Comparison of ENCODE assay signal across 24 mouse cellular contexts in genomic region chr9:30581271-30581821, GRCm38 (mm10).
DNase-seq lines count a peak whose midpoint lies in the region; TF ChIP-seq lines count a peak whose summit lies in the region.
"Had no signal": no experiment of that assay in that cellular context is flagged by ENCODE, and none has a peak within 500 bp of the region (broad histone marks: within the 10 kb centered on the region; RNA-seq: fewer than 3 reads in every experiment).

No protein-coding gene starts in this region.

- no peak for TF ChIP-seq CTCF in gastrocnemius, adult 2 months (IDR thresholded peaks at IDR 0.05)

- H3K4me3 ChIP-seq in gastrocnemius, adult 2 months, result no peak overlapping the region
- H3K4me3 ChIP-seq: embryonic facial prominence, embryonic 10.5 days; forebrain, embryonic 12.5 days; heart, embryonic 15.5 days; hindbrain, embryonic 10.5 days; intestine, embryonic 15.5 days; liver, embryonic 13.5 days; megakaryocyte, embryonic 14.5 days; midbrain, embryonic 13.5 days had no signal

- DNase-seq in gastrocnemius, adult 2 months, result peak; percentile 27
- DNase-seq in gastrocnemius, postnatal 10 days, result no peak
- peak; percentile 46 to 58 for DNase-seq in heart, adult 9 months (ENCODE audit: low spot score in 2 of 2)
- no peak for DNase-seq in heart, postnatal 36 days
- DNase-seq in Muller cell, postnatal 12 days (ENCODE audit: inconsistent ontology term), result peak; percentile 51
- peak; percentile 5 to 18 for DNase-seq in adrenal gland, postnatal 36 days
- DNase-seq in left cerebral cortex, adult 18-20 months (ENCODE audit: low spot score in 2 of 2), result no peak
- no peak for DNase-seq in ovary, postnatal 14 days (ENCODE audit: low spot score)
- DNase-seq: cerebellum, adult 11-12 months; cerebellum, postnatal 10 days; gastrocnemius, postnatal 36 days; kidney, postnatal 4 days; liver, embryonic 13.5 days; lung, adult 2 months; lung, postnatal 36 days; right cerebral cortex, postnatal 14 days; thymus, postnatal 14 days had no signal

- intact Hi-C loops in gastrocnemius, adult 2 months (cut with DNase I), result no loop called here
- intact Hi-C loops in heart, postnatal 36 days (cut with DNase I), result no loop called here

- peak overlapping the region; percentile 20; the same call in 1 of the 2 replicates for H3K27ac ChIP-seq in gastrocnemius, adult 2 months
- H3K27ac ChIP-seq: embryonic facial prominence, embryonic 10.5 days; forebrain, embryonic 12.5 days; heart, embryonic 15.5 days; hindbrain, embryonic 10.5 days; intestine, embryonic 15.5 days; liver, embryonic 13.5 days; midbrain, embryonic 13.5 days had no signal

Comparison
In these comparisons a context has a peak if more than half of its experiments do, and no peak if none do; other contexts are left out.
1. DNase-seq: peak in gastrocnemius, adult 2 months (single experiment), heart, adult 9 months (2 of 2), Muller cell, postnatal 12 days (single experiment) and adrenal gland, postnatal 36 days (2 of 2); none in gastrocnemius, postnatal 10 days (single experiment), heart, postnatal 36 days (0 of 2), left cerebral cortex, adult 18-20 months (0 of 2) and ovary, postnatal 14 days (single experiment).